Comparison of ENCODE assay signal across 21 mouse cellular contexts in genomic region chr7:133100178-133100577, GRCm38 (mm10). TPM values are rescaled to one million over a fixed set of nuclear protein-coding genes. Genes with fewer than 3 reads are reported as not detected.
DNase-seq lines count a peak whose midpoint lies in the region; ATAC-seq and TF ChIP-seq lines count a peak whose summit lies in the region.
"Had no signal": no experiment of that assay in that cellular context is flagged by ENCODE, and none has a peak within 500 bp of the region (broad histone marks: within the 10 kb centered on the region; RNA-seq: fewer than 3 reads in every experiment).

No protein-coding gene starts in this region.

- no peak for ATAC-seq in heart, embryonic 13.5 days (ENCODE audit: extremely low read depth, insufficient number of reproducible peaks, low FRiP score, low TSS enrichment)
- ATAC-seq in kidney, embryonic 15.5 days (replicated peaks; ENCODE audit: low FRiP score) = no peak
- ATAC-seq in stomach, embryonic 14.5 days (ENCODE audit: insufficient number of reproducible peaks, insufficient read depth, low FRiP score, low read depth) = no peak
- ATAC-seq in stomach, postnatal 0 days (ENCODE audit: low FRiP score, low TSS enrichment) = no peak
- ATAC-seq: activated CD4-positive, CD25-positive, alpha-beta regulatory T cell, adult 4 months; forebrain, embryonic 14.5 days; liver, postnatal 0 days had no signal

- H3K27ac ChIP-seq in heart, embryonic 13.5 days (replicated peaks) = peak overlapping the region; percentile 75
- H3K27ac ChIP-seq in kidney, embryonic 15.5 days = peak overlapping the region; percentile 70
- H3K27ac ChIP-seq in stomach, embryonic 14.5 days (ENCODE audit: low read length) = peak overlapping the region; percentile 33; the same call in 1 of the 2 replicates
- H3K27ac ChIP-seq in stomach, postnatal 0 days (replicated peaks) = no peak overlapping the region
- H3K27ac ChIP-seq: embryonic facial prominence, embryonic 12.5 days; hindbrain, embryonic 13.5 days; limb, embryonic 10.5 days had no signal

- no peak overlapping the region for H3K4me3 ChIP-seq in heart, embryonic 13.5 days
- H3K4me3 ChIP-seq in kidney, embryonic 15.5 days (replicated peaks) = no peak overlapping the region
- H3K4me3 ChIP-seq in stomach, embryonic 14.5 days (ENCODE audit: low read depth, low read length) = no peak overlapping the region
- H3K4me3 ChIP-seq in stomach, postnatal 0 days (ENCODE audit: low read depth, low read length) = no peak overlapping the region
- H3K4me3 ChIP-seq: embryonic facial prominence, embryonic 12.5 days; erythroblast, embryonic 14.5 days; hindbrain, embryonic 13.5 days; limb, embryonic 10.5 days had no signal

- H3K27me3 ChIP-seq in heart, embryonic 13.5 days (replicated peaks) = no peaks in the 10 kb centered on the region
- no peaks in the 10 kb centered on the region for H3K27me3 ChIP-seq in kidney, embryonic 15.5 days
- H3K27me3 ChIP-seq in stomach, embryonic 14.5 days (ENCODE audit: control insufficient read depth, insufficient read depth, low read length) = no peaks in the 10 kb centered on the region
- H3K27me3 ChIP-seq in stomach, postnatal 0 days (ENCODE audit: control insufficient read depth, insufficient read depth, low read length) = no peaks in the 10 kb centered on the region
- H3K27me3 ChIP-seq: embryonic facial prominence, embryonic 12.5 days; hindbrain, embryonic 13.5 days had no signal

- TF ChIP-seq EP300 in stomach, postnatal 0 days (optimal IDR thresholded peaks at IDR 0.05) = no peak

- WGBS in heart, embryonic 13.5 days = 65% methylated on average over 6 of the region's 6 CpGs
- WGBS in kidney, embryonic 15.5 days = 69% methylated on average over 6 of the region's 6 CpGs
- WGBS in stomach, embryonic 14.5 days = 76% methylated on average over 6 of the region's 6 CpGs
- 64% methylated on average over 6 of the region's 6 CpGs for whole genome bisulfite sequencing in stomach, postnatal 0 days

- H3K4me2 ChIP-seq in heart, embryonic 13.5 days = peak overlapping the region; percentile 43
- no peak overlapping the region for H3K4me2 ChIP-seq in kidney, embryonic 15.5 days
- H3K4me2 ChIP-seq in stomach, embryonic 14.5 days (replicated peaks; ENCODE audit: low read depth, low read length) = no peak overlapping the region
- H3K4me2 ChIP-seq in stomach, postnatal 0 days (replicated peaks; ENCODE audit: low read depth) = no peak overlapping the region
- H3K4me2 ChIP-seq: embryonic facial prominence, embryonic 12.5 days; hindbrain, embryonic 13.5 days; midbrain, embryonic 11.5 days had no signal

- H3K36me3 ChIP-seq in heart, embryonic 13.5 days = peaks cover 5% of the 10 kb centered on the region; the same call in 1 of the 2 replicates
- peaks cover 20% of the 10 kb centered on the region for H3K36me3 ChIP-seq in kidney, embryonic 15.5 days
- H3K36me3 ChIP-seq in stomach, embryonic 14.5 days (ENCODE audit: control insufficient read depth, insufficient read depth, low read length) = peaks cover 2% of the 10 kb centered on the region; the same call in 1 of the 2 replicates
- H3K36me3 ChIP-seq in stomach, postnatal 0 days (ENCODE audit: control insufficient read depth, insufficient read depth, low read length) = no peaks in the 10 kb centered on the region
- H3K36me3 ChIP-seq: hindbrain, embryonic 13.5 days had no signal

- H3K9me3 ChIP-seq in heart, embryonic 13.5 days = no peaks in the 10 kb centered on the region
- H3K9me3 ChIP-seq in kidney, embryonic 15.5 days (replicated peaks) = no peaks in the 10 kb centered on the region
- no peaks in the 10 kb centered on the region for H3K9me3 ChIP-seq in stomach, embryonic 14.5 days (ENCODE audit: control insufficient read depth, low read depth, low read length)
- H3K9me3 ChIP-seq in stomach, postnatal 0 days (ENCODE audit: control insufficient read depth, low read length) = no peaks in the 10 kb centered on the region
- H3K9me3 ChIP-seq: embryonic facial prominence, embryonic 12.5 days; hindbrain, embryonic 13.5 days; limb, embryonic 10.5 days had no signal

- no peak overlapping the region for H3K9ac ChIP-seq in heart, embryonic 13.5 days
- H3K9ac ChIP-seq in kidney, embryonic 15.5 days = no peak overlapping the region
- H3K9ac ChIP-seq in stomach, embryonic 14.5 days (replicated peaks; ENCODE audit: low read depth, low read length) = no peak overlapping the region
- no peak overlapping the region for H3K9ac ChIP-seq in stomach, postnatal 0 days (ENCODE audit: low read length)
- H3K9ac ChIP-seq: embryonic facial prominence, embryonic 12.5 days; hindbrain, embryonic 13.5 days; liver, postnatal 0 days had no signal

- DNase-seq in heart, adult 8-10 months (ENCODE audit: low spot score) = no peak
- no peak for DNase-seq in kidney, adult 9 months
- no peak for DNase-seq in stomach, postnatal 0 days (ENCODE audit: low spot score)
- no peak for DNase-seq in left cerebral cortex, adult 9 months (ENCODE audit: low spot score in 2 of 2)
- DNase-seq: adrenal gland, postnatal 10 days; cerebellum, postnatal 10 days; gastrocnemius, postnatal 25 days; liver, postnatal 0 days; right cerebral cortex, adult 18-20 months; thymus, adult 18-20 months; thymus, postnatal 4 days had no signal

- peaks cover 71% of the 10 kb centered on the region for H3K4me1 ChIP-seq in heart, embryonic 13.5 days
- H3K4me1 ChIP-seq in kidney, embryonic 15.5 days = peaks cover 73% of the 10 kb centered on the region
- H3K4me1 ChIP-seq in stomach, embryonic 14.5 days (ENCODE audit: control insufficient read depth, insufficient read depth, low read length) = peaks cover 11% of the 10 kb centered on the region; the same call in 1 of the 2 replicates
- H3K4me1 ChIP-seq in stomach, postnatal 0 days (replicated peaks; ENCODE audit: control insufficient read depth, insufficient read depth) = peaks cover 5% of the 10 kb centered on the region; the same call in 1 of the 2 replicates

- TF ChIP-seq CTCF in stomach, postnatal 0 days (IDR thresholded peaks at IDR 0.05; ENCODE audit: low read depth) = no peak

RNA-seq across cellular contexts. Expression of gene Fgfr2, which starts 23.0 kb away (rescaled TPM):
- polyA plus RNA-seq in heart, embryonic 13.5 days (2015; fragmentation: Nextera tagmentation; extraction: Ambion mirVana) = 19.2 and 22.5 TPM in 2 replicates
- 1 to 10 TPM; 1.1 to 1.9 (median 1.4) TPM for total RNA-seq in heart, adult 8-10 months (2022)
- polyA plus RNA-seq in kidney, embryonic 15.5 days (2015; fragmentation: Nextera tagmentation; extraction: Ambion mirVana) = 99.9 and 104 TPM in 2 replicates
- polyA plus RNA-seq in stomach, embryonic 14.5 days (2014; fragmentation: Nextera tagmentation; extraction: Ambion mirVana) = 165 and 169 TPM in 2 replicates
- 60.8 and 67.1 TPM in 2 replicates for polyA plus RNA-seq in stomach, postnatal 0 days (2015; fragmentation: Nextera tagmentation; extraction: Ambion mirVana)
- polyA plus RNA-seq: activated CD4-positive, CD25-positive, alpha-beta regulatory T cell, adult 4 months; erythroblast, embryonic 14.5 days had no signal

RNA-seq across cellular contexts. Expression of gene Ctbp2, which starts 24.0 kb away (rescaled TPM):
- polyA plus RNA-seq in heart, embryonic 13.5 days (2015; fragmentation: Nextera tagmentation; extraction: Ambion mirVana) = 46.8 and 50.6 TPM in 2 replicates
- 10 to 100 TPM; 24.9 to 28.1 (median 27.6) TPM for total RNA-seq in heart, adult 8-10 months (2022)
- polyA plus RNA-seq in kidney, embryonic 15.5 days (2015; fragmentation: Nextera tagmentation; extraction: Ambion mirVana) = 114 and 117 TPM in 2 replicates
- polyA plus RNA-seq in stomach, embryonic 14.5 days (2014; fragmentation: Nextera tagmentation; extraction: Ambion mirVana) = 117 and 120 TPM in 2 replicates
- polyA plus RNA-seq in stomach, postnatal 0 days (2015; fragmentation: Nextera tagmentation; extraction: Ambion mirVana) = 48.6 and 55.6 TPM in 2 replicates
